Mouse (Mus musculus): Measurements from ENCODE around the gene Uqcr10. TPM values are rescaled to one million over a fixed set of nuclear protein-coding genes. Genes with fewer than 3 reads are reported as not detected.

Uqcr10 gene
- 100 to 1,000 TPM; 436 to 483 TPM for total RNA-seq (2021)
- long read RNA-seq, transcript Uqcr10-201 (2 exons, 434 nt) = major isoform, 353 of 368 reads
- long read RNA-seq, transcript Uqcr10-203 (3 exons, 510 nt) = minor isoform, 6 of 368 reads
- long read RNA-seq, partial matches to known transcripts = 6 of 368 reads
- long read RNA-seq, other reads (novel, unspliced or antisense) = 3 of 368 reads

- peak; percentile 89 to 94 for DNase-seq (ENCODE audit: low spot score in 2 of 2)
Observed at GRCm38 (mm10) chr11:4704072-4704964, at the start of gene Uqcr10, which contains the start of gene Zmat5. Gene Uqcr10 (minus strand): TSS chr11:4704342. Gene Zmat5 (plus strand): TSS chr11:4704678.

DNA sequence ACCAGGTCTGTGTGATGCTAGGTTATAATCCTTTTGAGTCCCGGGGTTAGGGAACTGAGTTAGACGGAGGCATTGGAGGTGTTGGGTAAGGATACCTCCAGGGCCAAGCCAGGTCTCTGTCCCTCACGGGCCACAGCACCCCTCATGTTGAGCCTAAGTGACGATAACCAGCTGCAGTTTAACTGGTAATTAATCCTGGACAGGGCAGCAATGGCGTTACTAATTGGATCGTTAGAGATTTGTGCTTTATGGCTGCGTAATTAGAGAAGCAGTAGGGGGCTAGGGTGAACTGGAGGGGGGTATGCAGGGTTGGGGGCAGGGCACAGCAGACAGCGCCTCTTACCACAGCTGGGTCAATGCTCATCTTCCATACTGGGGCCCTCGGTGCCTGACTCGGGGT, 48.7 kb upstream of the Uqcr10 start:
- DNase-seq (ENCODE audit: low spot score in 2 of 2) = no peak

GRCm38 (mm10) chr11:4750263-4750662, 46.1 kb upstream of the Uqcr10 start:
- DNase-seq (ENCODE audit: low spot score in 2 of 2) = peak in 1 of 2 experiments; percentile 56

- no peak for DNase-seq (ENCODE audit: low spot score in 2 of 2)
Observed at GRCm38 (mm10) chr11:4747285-4747684, 43.1 kb upstream of the Uqcr10 start.

GRCm38 (mm10) chr11:4746733-4747132, 42.6 kb upstream of the Uqcr10 start, which contains the start of gene Cabp7:
Gene Cabp7 (minus strand): TSS chr11:4746778.
- DNase-seq (ENCODE audit: low spot score in 2 of 2) = no peak

DNA sequence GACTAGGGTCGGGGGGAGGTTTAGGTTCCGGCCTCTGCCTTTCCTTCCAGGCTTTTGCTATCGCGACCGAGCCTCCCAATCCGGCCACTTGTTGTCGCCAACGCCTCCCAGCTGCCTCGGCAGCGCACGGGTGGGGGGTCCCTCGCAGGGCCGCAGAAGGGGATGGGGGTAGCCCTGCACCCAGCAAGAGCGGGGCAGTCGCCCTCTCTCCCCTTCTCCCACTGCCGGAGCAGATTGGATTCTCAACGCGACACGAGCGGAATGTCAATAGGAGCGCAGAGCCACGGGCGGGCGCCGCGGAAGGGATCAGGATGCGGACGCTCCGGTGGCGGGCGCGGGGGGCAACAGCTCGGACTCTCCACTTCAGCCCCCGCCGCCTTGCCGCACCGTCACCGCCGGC, 41.8 kb upstream of the Uqcr10 start:
- DNase-seq (ENCODE audit: low spot score in 2 of 2) = peak in 1 of 2 experiments; percentile 43

DNA sequence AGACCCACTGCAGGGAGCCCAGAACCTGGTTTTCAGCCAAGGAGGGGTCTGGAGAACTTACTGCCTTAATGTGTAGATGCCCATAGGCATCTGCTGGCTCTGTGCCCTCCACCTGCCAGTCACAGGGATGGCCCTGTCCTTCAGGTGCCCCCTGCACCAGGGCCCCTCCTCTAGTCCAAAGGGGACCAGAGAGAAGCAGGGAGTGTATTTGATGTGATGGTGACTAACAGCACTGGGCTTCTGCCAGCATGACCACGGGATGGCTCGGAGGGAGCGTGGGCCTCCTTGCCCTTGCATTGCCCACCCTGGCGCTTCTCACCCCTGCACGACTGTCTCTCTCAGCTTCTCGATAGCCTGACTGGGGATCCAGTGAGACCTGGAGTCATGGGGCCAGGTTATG, 40.5 kb upstream of the Uqcr10 start:
- no peak for DNase-seq (ENCODE audit: low spot score in 2 of 2)

DNA sequence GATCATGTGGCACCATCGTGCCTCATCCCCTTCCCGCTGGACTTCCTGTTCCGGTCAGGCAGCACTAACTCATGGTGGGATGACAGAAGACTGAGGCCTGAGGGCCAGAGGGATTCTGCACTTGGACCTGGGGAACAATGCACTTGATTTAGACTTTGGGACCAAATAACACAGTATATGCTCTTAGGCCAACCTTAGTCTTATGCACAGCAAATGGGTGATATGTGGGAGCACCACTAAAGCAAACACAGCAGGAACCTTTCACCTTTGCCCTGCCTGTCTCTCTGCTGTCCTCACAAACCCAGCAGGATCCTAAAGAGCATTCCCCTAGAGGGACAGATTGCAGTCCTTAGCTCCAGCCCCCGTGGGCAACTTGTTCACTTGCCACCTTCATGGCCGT, 36.6 kb upstream of the Uqcr10 start:
- DNase-seq (ENCODE audit: low spot score in 2 of 2) = no peak

DNA sequence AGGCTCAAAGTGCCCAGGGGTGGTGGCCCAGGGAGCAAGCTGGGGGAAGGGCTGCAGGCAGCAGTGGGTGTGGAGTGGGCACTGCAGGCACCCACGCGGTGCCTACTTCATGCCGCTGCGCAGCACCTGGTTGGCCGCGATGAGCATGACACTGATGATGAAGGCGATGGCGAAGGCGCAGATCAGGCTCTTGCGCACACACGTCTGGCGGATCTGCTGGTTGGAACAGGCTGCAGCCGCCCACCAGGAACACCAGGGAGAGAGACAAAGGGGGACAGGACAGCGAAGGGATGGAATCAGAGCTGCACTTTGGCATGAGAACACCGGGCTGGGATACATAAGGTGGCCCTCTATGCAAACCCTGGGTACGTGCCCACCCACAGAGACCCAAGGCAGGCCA, 34.6 kb upstream of the Uqcr10 start:
- DNase-seq (ENCODE audit: low spot score in 2 of 2) = no peak

GRCm38 (mm10) chr11:4737682-4738081, 33.5 kb upstream of the Uqcr10 start:
- peak; percentile 37 to 56 for DNase-seq (ENCODE audit: low spot score in 2 of 2)

DNA sequence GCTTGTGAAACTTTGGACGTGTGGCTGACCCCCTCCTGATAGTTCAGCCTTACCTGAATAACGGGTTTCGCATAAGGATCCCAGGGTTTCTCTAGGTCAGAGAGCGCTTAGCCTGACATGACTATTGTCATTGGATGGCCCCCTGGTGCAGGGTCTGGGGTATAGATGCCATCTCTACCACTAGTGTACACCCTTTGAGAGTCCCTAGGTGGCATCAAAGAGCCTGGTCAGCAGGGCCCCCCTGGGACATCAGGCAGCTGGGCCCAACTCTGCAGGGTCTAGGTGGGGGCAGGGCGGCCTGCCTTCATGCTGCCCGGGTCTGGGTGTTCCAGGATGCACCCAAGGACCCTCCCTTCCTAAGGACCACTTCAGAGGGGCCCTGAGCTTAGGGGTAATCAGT, 32.2 kb upstream of the Uqcr10 start:
- no peak for DNase-seq (ENCODE audit: low spot score in 2 of 2)

- no peak for DNase-seq (ENCODE audit: low spot score in 2 of 2)
Observed at GRCm38 (mm10) chr11:4734179-4734578, 30.0 kb upstream of the Uqcr10 start.

DNA sequence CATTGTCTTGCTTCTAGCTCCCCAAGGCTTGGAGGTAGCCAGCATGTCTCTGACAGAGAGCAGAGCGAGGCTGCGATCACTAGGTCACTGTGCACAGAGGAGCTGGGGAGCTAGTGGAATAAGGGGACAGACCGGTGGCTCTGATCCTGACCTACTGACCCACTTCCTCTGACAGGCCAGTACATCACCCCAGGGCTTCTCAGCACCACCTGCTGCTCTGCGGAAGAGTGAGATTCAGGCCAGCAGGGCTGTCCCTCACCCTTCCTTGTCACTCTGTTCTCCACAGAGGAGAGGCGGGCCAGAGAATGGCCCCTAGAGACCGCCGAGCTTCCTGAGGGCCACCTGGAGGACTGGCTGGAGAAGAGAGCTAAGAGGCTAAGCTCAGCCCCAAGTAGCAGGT, 27.6 kb upstream of the Uqcr10 start:
- DNase-seq (ENCODE audit: low spot score in 2 of 2) = no peak

DNA sequence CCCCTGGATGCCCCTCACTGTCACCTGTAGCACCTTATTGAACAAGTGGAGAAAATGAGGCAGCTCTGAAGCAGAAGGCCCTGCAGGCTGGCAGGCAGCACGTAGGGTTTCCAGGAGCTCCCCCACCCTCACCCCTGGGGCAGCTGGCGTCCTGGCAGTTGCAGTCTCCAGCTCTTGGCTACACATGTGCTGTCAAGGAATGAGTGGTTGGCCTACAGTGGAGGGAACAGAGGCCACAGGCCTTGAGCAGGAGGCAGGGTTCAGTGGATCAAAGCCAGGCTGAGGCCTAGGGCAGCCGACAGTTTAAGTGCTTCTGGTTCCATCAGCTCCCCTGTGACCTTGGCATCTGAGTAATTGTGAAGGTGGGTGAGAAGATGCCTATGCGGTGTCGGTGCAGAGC, 26.8 kb upstream of the Uqcr10 start:
- DNase-seq (ENCODE audit: low spot score in 2 of 2) = no peak

- DNase-seq (ENCODE audit: low spot score in 2 of 2) = no peak
Observed at GRCm38 (mm10) chr11:4730096-4730495, 26.0 kb upstream of the Uqcr10 start.

- DNase-seq (ENCODE audit: low spot score in 2 of 2) = no peak
Observed at GRCm38 (mm10) chr11:4729603-4730002, 25.5 kb upstream of the Uqcr10 start.

- DNase-seq (ENCODE audit: low spot score in 2 of 2) = no peak
Observed at GRCm38 (mm10) chr11:4721728-4722127, 17.6 kb upstream of the Uqcr10 start.

- no peak for DNase-seq (ENCODE audit: low spot score in 2 of 2)
Observed at GRCm38 (mm10) chr11:4720900-4721580, 16.9 kb upstream of the Uqcr10 start.

- no peak for DNase-seq (ENCODE audit: low spot score in 2 of 2)
Observed at GRCm38 (mm10) chr11:4720393-4720792, 16.3 kb upstream of the Uqcr10 start.

GRCm38 (mm10) chr11:4719961-4720360, 15.8 kb upstream of the Uqcr10 start:
- no peak for DNase-seq (ENCODE audit: low spot score in 2 of 2)

GRCm38 (mm10) chr11:4718548-4718947, 14.4 kb upstream of the Uqcr10 start:
- no peak for DNase-seq (ENCODE audit: low spot score in 2 of 2)

Data from layer of hippocampus, postnatal 10 days (tissue).